Mouse (Mus musculus): ENCODE measurements around the gene Nf1. TPM values are rescaled to one million over a fixed set of nuclear protein-coding genes. Genes with fewer than 3 reads are reported as not detected.

Gene Nf1
- polyA plus RNA-seq, 1 experiment from 2014 or later = 6.5 TPM

DNA sequence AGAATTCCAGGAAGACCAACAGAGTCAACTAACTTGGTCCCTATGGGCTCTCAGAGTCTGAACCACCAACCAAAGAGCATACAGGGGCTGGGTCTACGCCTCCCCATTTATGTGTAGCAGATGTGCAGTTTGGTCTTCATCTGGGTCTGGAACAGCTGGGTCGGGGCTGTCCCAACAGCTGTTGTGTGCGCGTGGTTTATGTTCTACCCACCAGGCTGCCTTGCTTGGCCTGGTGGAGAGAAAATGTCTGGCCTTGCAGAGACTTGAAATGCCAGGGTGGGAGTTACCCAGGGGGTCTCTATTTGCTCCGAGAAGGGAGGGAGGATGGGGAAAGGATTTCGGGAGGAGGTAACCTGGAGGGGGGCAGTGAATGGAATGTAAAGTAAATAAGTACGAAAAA is 224.0 kb downstream of the Nf1 start:
- no peaks in the 10 kb centered on the region for H3K27me3 ChIP-seq (ENCODE audit: low read depth, poor library complexity, severe bottlenecking)
- no peak overlapping the region for H3K27ac ChIP-seq
- H3K4me3 ChIP-seq = no peak overlapping the region
- H3K9me3 ChIP-seq (replicated peaks) = no peaks in the 10 kb centered on the region
- DNase-seq (ENCODE audit: low spot score) = no peak
- WGBS = 92% methylated on average over 7 of the region's 7 CpGs
- H3K4me1 ChIP-seq = no peaks in the 10 kb centered on the region
- H3K36me3 ChIP-seq = peaks cover 92% of the 10 kb centered on the region

DNA sequence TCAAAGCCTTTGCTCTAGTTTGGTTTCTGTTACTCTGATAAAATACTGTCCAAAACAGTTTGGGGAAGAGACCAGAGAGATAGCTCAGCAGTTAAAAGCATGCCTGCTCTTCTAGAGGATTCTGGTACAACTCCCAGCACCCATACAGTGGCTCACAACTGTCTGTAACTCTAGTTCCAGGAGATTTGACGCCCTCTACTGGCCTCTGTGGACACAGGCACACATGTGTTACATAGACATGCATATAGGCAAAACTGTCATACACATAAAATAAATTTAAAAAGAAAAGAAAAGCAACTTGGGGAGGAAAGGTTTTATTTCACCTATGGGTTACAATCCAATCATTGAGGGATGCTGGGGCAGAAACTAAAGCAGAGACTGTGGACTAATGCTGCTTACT is 227.5 kb downstream of the Nf1 start:
- 58% methylated on average over 1 of the region's 1 CpGs for WGBS
- Histone ChIP-seq H3K27ac (no peak overlapping the region), H3K9me3 (replicated peaks) (no peaks in the 10 kb centered on the region), H3K27me3 (ENCODE audit: low read depth, poor library complexity, severe bottlenecking) (no peaks in the 10 kb centered on the region), H3K36me3 (peaks cover 93% of the 10 kb centered on the region), H3K4me1 (no peaks in the 10 kb centered on the region), H3K4me3 (no peak overlapping the region)
- no peak for DNase-seq (ENCODE audit: low spot score)

DNA sequence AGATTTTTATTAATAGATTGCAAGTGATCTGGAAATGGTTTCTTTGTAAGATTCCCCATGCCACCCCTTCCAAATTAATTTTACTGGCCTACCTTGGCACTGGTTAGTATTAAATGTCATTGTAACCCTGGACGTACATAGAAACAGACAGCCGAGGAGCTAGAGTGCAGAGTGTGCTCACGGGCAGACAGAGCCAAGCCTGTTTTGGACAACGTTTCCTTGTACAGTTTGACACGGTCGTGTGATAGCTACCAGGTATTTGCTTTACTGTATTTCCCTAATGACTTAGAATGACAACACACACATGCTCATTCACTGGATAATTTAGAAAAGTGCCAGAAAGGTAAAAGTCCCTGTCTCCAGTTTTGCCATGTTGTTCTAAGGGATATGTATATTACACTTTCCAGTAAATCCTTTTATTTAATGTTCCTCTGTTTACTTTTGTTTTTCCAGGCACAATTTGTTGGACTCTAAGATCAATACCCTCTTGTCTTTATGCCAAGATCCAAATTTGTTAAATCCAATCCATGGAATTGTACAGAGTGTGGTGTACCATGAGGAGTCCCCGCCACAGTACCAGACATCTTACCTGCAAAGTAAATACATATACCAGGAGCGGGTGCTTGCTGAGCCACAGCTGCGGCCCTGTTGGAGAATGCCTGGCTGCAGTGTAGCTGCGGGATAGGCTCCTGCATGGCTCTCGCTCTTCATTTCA is 228.9 kb downstream of the Nf1 start:
- DNase-seq (ENCODE audit: low spot score) = no peak
- 93% methylated on average over 11 of the region's 11 CpGs for WGBS
- Histone ChIP-seq H3K27ac (no peak overlapping the region), H3K27me3 (ENCODE audit: low read depth, poor library complexity, severe bottlenecking) (no peaks in the 10 kb centered on the region), H3K4me1 (no peaks in the 10 kb centered on the region), H3K36me3 (peaks cover 89% of the 10 kb centered on the region), H3K9me3 (replicated peaks) (no peaks in the 10 kb centered on the region), H3K4me3 (no peak overlapping the region)

DNA sequence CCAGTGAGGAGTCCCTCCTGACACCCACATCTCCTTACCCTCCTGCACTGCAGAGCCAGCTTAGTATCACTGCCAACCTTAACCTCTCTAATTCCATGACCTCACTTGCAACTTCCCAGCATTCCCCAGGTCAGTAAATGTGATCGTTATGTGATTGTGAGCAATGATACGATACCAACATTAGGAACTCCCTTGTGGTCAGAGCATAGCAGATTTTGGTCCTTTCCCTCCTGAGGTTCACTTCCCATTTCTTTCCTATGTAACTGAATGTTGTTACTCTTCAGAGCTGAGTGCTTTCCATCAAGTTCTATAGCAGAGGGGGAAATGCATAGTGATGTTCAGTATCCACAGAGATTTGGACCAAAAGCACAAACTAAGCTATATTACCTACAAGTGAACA is 230.8 kb downstream of the Nf1 start:
- no peak overlapping the region for H3K4me3 ChIP-seq
- WGBS = 96% methylated on average over 2 of the region's 2 CpGs
- DNase-seq (ENCODE audit: low spot score) = no peak

GRCm38 (mm10) chr11:79573836-79574235 is 234.3 kb downstream of the Nf1 start:
- no peaks in the 10 kb centered on the region for H3K27me3 ChIP-seq (ENCODE audit: low read depth, poor library complexity, severe bottlenecking)
- no peak for DNase-seq (ENCODE audit: low spot score)
- peaks cover 85% of the 10 kb centered on the region for H3K36me3 ChIP-seq
- H3K9me3 ChIP-seq (replicated peaks) = no peaks in the 10 kb centered on the region
- WGBS = 86% methylated on average over 3 of the region's 3 CpGs
- no peaks in the 10 kb centered on the region for H3K4me1 ChIP-seq
- H3K4me3 ChIP-seq = no peak overlapping the region
- H3K27ac ChIP-seq = no peak overlapping the region

More for the DNA sequence above, 230.8 kb downstream of the Nf1 start:
- Histone ChIP-seq H3K4me1 (no peaks in the 10 kb centered on the region), H3K27me3 (ENCODE audit: low read depth, poor library complexity, severe bottlenecking) (no peaks in the 10 kb centered on the region), H3K9me3 (replicated peaks) (no peaks in the 10 kb centered on the region), H3K36me3 (peaks cover 94% of the 10 kb centered on the region), H3K27ac (no peak overlapping the region)

DNA sequence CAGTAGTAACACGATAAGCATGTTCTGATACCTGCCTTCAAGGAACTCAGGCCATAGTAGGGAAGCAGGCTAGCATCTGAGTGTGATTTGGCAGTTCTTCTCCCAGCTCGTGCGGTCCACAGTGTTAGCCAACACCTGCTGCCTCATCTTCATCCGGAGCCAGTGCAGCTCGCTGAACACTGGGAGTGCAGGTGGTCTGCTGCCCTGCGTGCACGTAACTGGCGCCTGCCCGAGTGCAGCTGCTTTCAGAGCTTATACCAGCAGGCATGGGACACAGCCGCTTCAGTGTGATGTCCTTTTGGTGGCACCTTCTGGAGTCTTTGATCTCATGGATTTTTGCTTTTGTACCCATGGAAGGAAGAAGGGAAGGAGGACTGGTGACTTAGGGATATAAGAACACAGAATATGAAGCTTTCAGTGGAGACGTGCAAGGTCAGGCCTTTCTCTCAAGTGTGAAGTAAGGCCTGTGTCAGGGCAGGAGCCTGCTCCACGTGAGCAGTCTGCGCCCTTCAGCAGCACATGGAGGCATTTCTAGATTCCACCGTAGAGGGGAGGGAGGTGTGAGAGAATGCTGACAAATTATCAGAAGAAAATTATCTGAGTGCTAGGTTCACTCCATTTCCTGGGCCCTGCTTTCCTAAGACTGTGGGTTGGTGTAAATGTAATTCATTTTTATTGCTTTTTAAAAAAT is 236.0 kb downstream of the Nf1 start:
- peaks cover 72% of the 10 kb centered on the region for H3K36me3 ChIP-seq
- 94% methylated on average over 14 of the region's 14 CpGs for WGBS

GRCm38 (mm10) chr11:79577741-79578140 is 238.2 kb downstream of the Nf1 start:
- H3K36me3 ChIP-seq = peaks cover 54% of the 10 kb centered on the region
- H3K9me3 ChIP-seq (replicated peaks) = no peaks in the 10 kb centered on the region
- DNase-seq (ENCODE audit: low spot score) = peak; percentile 69
- no peak overlapping the region for H3K27ac ChIP-seq
- no peaks in the 10 kb centered on the region for H3K27me3 ChIP-seq (ENCODE audit: low read depth, poor library complexity, severe bottlenecking)
- peaks cover 3% of the 10 kb centered on the region; the same call in 1 of the 2 replicates for H3K4me1 ChIP-seq
- no peak overlapping the region for H3K4me3 ChIP-seq
- whole genome bisulfite sequencing = 58% methylated on average over 5 of the region's 5 CpGs

More for the DNA sequence above, 236.0 kb downstream of the Nf1 start:
- no peaks in the 10 kb centered on the region for H3K9me3 ChIP-seq (replicated peaks)
- no peak overlapping the region for H3K27ac ChIP-seq
- no peak for DNase-seq (ENCODE audit: low spot score)
- no peaks in the 10 kb centered on the region for H3K27me3 ChIP-seq (ENCODE audit: low read depth, poor library complexity, severe bottlenecking)
- peaks cover 3% of the 10 kb centered on the region; the same call in 1 of the 2 replicates for H3K4me1 ChIP-seq
- H3K4me3 ChIP-seq = no peak overlapping the region

GRCm38 (mm10) chr11:79580660-79581059 is 241.2 kb downstream of the Nf1 start:
- Histone ChIP-seq H3K27me3 (ENCODE audit: low read depth, poor library complexity, severe bottlenecking) (no peaks in the 10 kb centered on the region), H3K4me1 (peaks cover 3% of the 10 kb centered on the region; the same call in 1 of the 2 replicates), H3K9me3 (replicated peaks) (no peaks in the 10 kb centered on the region), H3K36me3 (peaks cover 28% of the 10 kb centered on the region), H3K4me3 (no peak overlapping the region), H3K27ac (no peak overlapping the region)
- 73% methylated on average over 4 of the region's 4 CpGs for WGBS
- DNase-seq (ENCODE audit: low spot score) = no peak

DNA sequence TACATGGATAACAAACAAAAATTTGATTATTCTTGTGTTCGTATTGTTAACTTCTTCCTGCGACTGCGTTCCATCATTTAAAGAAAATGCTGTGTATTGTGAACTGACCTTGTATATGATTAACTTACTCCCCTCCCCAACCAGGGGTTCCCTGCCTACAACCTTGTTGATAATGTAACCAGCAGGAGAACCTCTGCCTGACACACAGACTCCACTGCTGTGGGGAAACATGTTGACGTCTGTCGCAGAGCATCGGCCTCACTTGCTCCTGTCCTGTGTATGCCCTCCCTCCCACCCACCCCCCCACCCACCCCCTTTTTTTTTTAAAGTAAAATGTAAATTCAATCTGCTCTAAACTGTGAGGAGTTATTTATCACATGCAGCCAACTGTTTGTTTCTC is 241.8 kb downstream of the Nf1 start:
- H3K27me3 ChIP-seq (ENCODE audit: low read depth, poor library complexity, severe bottlenecking) = no peaks in the 10 kb centered on the region
- peaks cover 3% of the 10 kb centered on the region; the same call in 1 of the 2 replicates for H3K4me1 ChIP-seq
- peaks cover 25% of the 10 kb centered on the region for H3K36me3 ChIP-seq
- no peak overlapping the region for H3K4me3 ChIP-seq
- H3K9me3 ChIP-seq (replicated peaks) = no peaks in the 10 kb centered on the region
- no peak overlapping the region for H3K27ac ChIP-seq
- DNase-seq (ENCODE audit: low spot score) = no peak
- 96% methylated on average over 6 of the region's 6 CpGs for WGBS

- DNase-seq (ENCODE audit: low spot score) = peak; percentile 74
- Histone ChIP-seq H3K4me1 (peaks cover 3% of the 10 kb centered on the region; the same call in 1 of the 2 replicates), H3K27ac (peak overlapping the region; percentile 37; the same call in 1 of the 2 replicates), H3K9me3 (replicated peaks) (no peaks in the 10 kb centered on the region), H3K27me3 (ENCODE audit: low read depth, poor library complexity, severe bottlenecking) (peaks cover 16% of the 10 kb centered on the region), H3K4me3 (no peak overlapping the region), H3K36me3 (peaks cover 6% of the 10 kb centered on the region)
- 23% methylated on average over 5 of the region's 5 CpGs for WGBS
Observed at GRCm38 (mm10) chr11:79584191-79584590, 244.7 kb downstream of the Nf1 start.

DNA sequence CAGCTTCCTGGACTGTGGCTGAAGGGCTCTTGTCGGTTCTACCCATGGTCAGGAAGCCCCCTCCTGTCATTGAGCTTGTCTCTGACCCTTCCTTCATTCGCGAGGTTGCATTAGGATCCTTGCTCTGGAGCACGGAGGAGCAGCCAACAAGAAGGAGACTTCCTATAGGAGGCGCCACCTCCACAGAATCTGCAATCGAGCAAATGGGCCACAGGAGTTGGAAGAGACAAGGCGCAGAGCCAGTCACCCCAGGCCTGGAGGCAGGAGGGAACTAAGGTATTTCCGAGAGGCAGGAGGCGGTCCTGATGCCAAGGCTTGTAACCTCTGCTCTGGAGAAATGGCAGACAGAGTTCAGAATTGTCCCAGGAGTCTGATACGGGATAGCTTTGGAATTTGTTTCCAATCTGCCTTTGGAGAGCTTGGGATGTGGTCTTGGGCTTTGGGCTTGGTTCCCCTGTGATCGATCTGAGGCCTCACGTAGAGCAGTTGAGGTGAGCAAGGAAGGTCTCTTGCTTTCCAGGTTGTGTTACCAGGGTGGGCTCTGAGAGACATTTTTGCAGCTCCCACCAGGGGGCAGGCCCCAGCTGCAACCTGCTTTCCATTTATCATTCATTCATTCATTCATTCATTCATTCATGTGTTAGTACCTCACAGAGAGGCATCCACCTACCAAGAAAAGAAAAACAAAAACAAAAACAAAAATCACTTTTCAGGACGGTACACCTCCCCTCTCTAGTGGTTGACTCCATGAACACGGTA is 250.0 kb downstream of the Nf1 start:
- 55% methylated on average over 14 of the region's 14 CpGs for WGBS
- H3K27me3 ChIP-seq (ENCODE audit: low read depth, poor library complexity, severe bottlenecking) = peaks cover 64% of the 10 kb centered on the region
- H3K9me3 ChIP-seq (replicated peaks) = no peaks in the 10 kb centered on the region
- no peak overlapping the region for H3K27ac ChIP-seq
- H3K4me1 ChIP-seq = peaks cover 15% of the 10 kb centered on the region
- H3K4me3 ChIP-seq = no peak overlapping the region
- no peaks in the 10 kb centered on the region for H3K36me3 ChIP-seq
- DNase-seq (ENCODE audit: low spot score) = no peak

- 3% methylated on average over 97 of the region's 98 CpGs for WGBS
- DNase-seq (ENCODE audit: low spot score) = peak; percentile 65
- Histone ChIP-seq H3K36me3 (no peaks in the 10 kb centered on the region), H3K27me3 (ENCODE audit: low read depth, poor library complexity, severe bottlenecking) (peaks cover 64% of the 10 kb centered on the region), H3K4me3 (peak within 1 kb of the TSS; percentile 67), H3K27ac (peak within 1 kb of the TSS; percentile 80), H3K9me3 (replicated peaks) (no peaks in the 10 kb centered on the region), H3K4me1 (peaks cover 21% of the 10 kb centered on the region)
Observed at GRCm38 (mm10) chr11:79590664-79591590, 251.4 kb downstream of the Nf1 start, which contains the start of gene Rab11fip4. TSS of gene Rab11fip4 (plus strand) at chr11:79591212.
